Mouse (Mus musculus) liver, postnatal 0 days (tissue): ENCODE data around the gene Hoxa13. TPM values are rescaled to one million over a fixed set of nuclear protein-coding genes. Genes with fewer than 3 reads are reported as not detected.
A peak's percentile ranks its signal among the peaks of the same experiment; 100 is the strongest.

ENCODE experiments used
- ATAC-seq: fragments of 200-750 bp; cut with Nextera tagmentation; 2 replicates; pipeline ENCODE4 v1.8.0; 2017; ENCODE audit warnings: mild to moderate bottlenecking, moderate library complexity
- DNase-seq: peaks from one replicate; pipeline ENCODE4 v3.0.0-alpha.2; 2016
- H3K27ac ChIP-seq: fragments of 300-500 bp; sonication (generic); 2 replicates; pipeline ENCODE4 v1.5.1; 2014; ENCODE audit warnings: antibody characterized with exemption, moderate library complexity, mild to moderate bottlenecking, low read depth
- H3K27me3 ChIP-seq: fragments of 300-500 bp; sonication (generic); 2 replicates; pipeline ENCODE4 v1.6.1; 2014; ENCODE audit warnings: low read length, control low read depth, mixed read lengths; ENCODE audit not compliant: insufficient read depth
- H3K36me3 ChIP-seq: fragments of 300-500 bp; sonication (generic); replicated peaks from 2 replicates; pipeline ENCODE4 v1.6.1; 2014; ENCODE audit warnings: mild to moderate bottlenecking, control low read depth, low read length, moderate library complexity, mixed read lengths; ENCODE audit not compliant: insufficient read depth
- H3K4me1 ChIP-seq: fragments of 300-500 bp; sonication (generic); 2 replicates; pipeline ENCODE4 v1.6.1; 2014; ENCODE audit warnings: antibody characterized with exemption, mild to moderate bottlenecking, control low read depth; ENCODE audit not compliant: insufficient read depth
- H3K4me2 ChIP-seq: fragments of 300-500 bp; sonication (generic); 2 replicates; pipeline ENCODE4 v1.6.1; 2014; ENCODE audit warnings: low read depth, mild to moderate bottlenecking, low read length, moderate library complexity, mixed read lengths
- H3K4me3 ChIP-seq: fragments of 300-500 bp; sonication (generic); 2 replicates; pipeline ENCODE4 v1.5.1; 2014; ENCODE audit warnings: low read depth, low read length
- H3K9ac ChIP-seq: fragments of 300-500 bp; sonication (generic); replicated peaks from 2 replicates; pipeline ENCODE4 v1.6.1; 2014; ENCODE audit warnings: mild to moderate bottlenecking, moderate library complexity
- H3K9me3 ChIP-seq: fragments of 300-500 bp; sonication (generic); 2 replicates; pipeline ENCODE4 v1.6.1; 2016; ENCODE audit warnings: mild to moderate bottlenecking, control low read depth, low read length, mixed read lengths
- CTCF ChIP-seq: sonication (generic); IDR thresholded peaks from 2 replicates; pipeline ENCODE4 v1.5.1; 2016; ENCODE audit warnings: antibody characterized with exemption, low read depth
- EP300 ChIP-seq: IDR thresholded peaks from 2 replicates; pipeline ENCODE4 v1.6.1; 2016; ENCODE audit warnings: antibody characterized with exemption, low read depth, mild to moderate bottlenecking
- WGBS: fragments of 180-500 bp; shearing (Covaris S2); extraction: QIAGEN DNeasy Blood & Tissue Kit; methylation state at CpG from one replicate; pipeline ENCODE4 v1.1.7; 2014; ENCODE audit not compliant: insufficient replicate concordance; 5-methylcytosine and 5-hydroxymethylcytosine counted together
- microRNA counts: library from miRNA; unstranded; fragments of <30 nt; microRNA quantifications from one replicate; lab custom pipeline; 2015
- microRNA-seq: library from miRNA; unstranded; fragments of <30 nt; microRNA quantifications from one replicate; pipeline ENCODE4, GENCODE M21; 2016
- polyA plus RNA-seq: library from polyadenylated mRNA; unstranded; fragments of >200 nt; fragmentation: Nextera tagmentation; extraction: Ambion mirVana; gene quantifications from 2 replicates; pipeline ENCODE4 v1.2.1, GENCODE M21; 2015

The Hoxa13 gene
- polyA plus RNA-seq, 1 experiment from 2014 or later, result not detected

GRCm38 (mm10) chr6:52208868-52209684 is 51.6 kb downstream of the Hoxa13 start:
- Histone ChIP-seq H3K36me3 (no peaks in the 10 kb centered on the region), H3K4me2 (peak overlapping the region; percentile 52), H3K27ac (no peak overlapping the region), H3K9me3 (no peaks in the 10 kb centered on the region), H3K9ac (no peak overlapping the region), H3K27me3 (peaks cover 97% of the 10 kb centered on the region), H3K4me3 (peak overlapping the region; percentile 29), H3K4me1 (peaks cover 6% of the 10 kb centered on the region)
- ATAC-seq (no peak), DNase-seq (peak; percentile 13)
- 14% methylated on average over 18 of the region's 18 CpGs for WGBS
- TF ChIP-seq CTCF (no peak), EP300 (no peak)

GRCm38 (mm10) chr6:52208072-52208867 is 52.4 kb downstream of the Hoxa13 start, which contains the start of gene Hoxa6:
Gene Hoxa6 (minus strand): TSS chr6:52208722.
- TF ChIP-seq EP300 (no peak), CTCF (no peak)
- peak; percentile 39 for DNase-seq
- H3K36me3 ChIP-seq, result no peaks in the 10 kb centered on the region
- H3K4me3 ChIP-seq, result peak within 1 kb of the TSS; percentile 29
- H3K4me2 ChIP-seq, result peak within 1 kb of the TSS; percentile 52
- H3K4me1 ChIP-seq, result peaks cover 6% of the 10 kb centered on the region
- H3K27ac ChIP-seq, result no peak within 1 kb of the TSS
- no peak for ATAC-seq
- no peaks in the 10 kb centered on the region for H3K9me3 ChIP-seq
- H3K27me3 ChIP-seq, result peaks cover 97% of the 10 kb centered on the region
- WGBS, result 11% methylated on average over 47 of the region's 47 CpGs
- no peak within 1 kb of the TSS for H3K9ac ChIP-seq

MicroRNAs within 50 kb of the gene (microRNA counts, 519-probe panel; counts per million panel counts)
- not detected for microRNA mmu-miR-196b (lab: Ali Mortazavi, UCI)

Small RNA genes within 50 kb of the gene (microRNA-seq; reads per million reads assigned to microRNA genes)
- gene Mir196b, result 235 reads per million, percentile 53 among the genes with 10 or more reads in this experiment

Other genes starting within 250 kb of the Hoxa13 start
- 25.1 and 25.3 TPM in 2 replicates for gene Skap2, start 248.3 kb downstream of the Hoxa13 start, polyA plus RNA-seq
- gene Hoxa1, start 102.6 kb downstream of the Hoxa13 start, polyA plus RNA-seq, result 0.11 and 0.16 TPM in 2 replicates
- gene Hoxa2, start 96.0 kb downstream of the Hoxa13 start, polyA plus RNA-seq, result 0.39 and 0.63 TPM in 2 replicates
- gene 5730596B20Rik, start 83.4 kb downstream of the Hoxa13 start, polyA plus RNA-seq, result not detected in 2 replicates
- 0.13 and 0.30 TPM in 2 replicates for gene Hoxa4, start 69.1 kb downstream of the Hoxa13 start, polyA plus RNA-seq
- gene Hoxa5, start 56.3 kb downstream of the Hoxa13 start, polyA plus RNA-seq, result 0.58 and 0.73 TPM in 2 replicates
- not detected in 2 replicates for gene Hoxa6, start 52.2 kb downstream of the Hoxa13 start, polyA plus RNA-seq
- gene Hoxa3, start 47.5 kb downstream of the Hoxa13 start, polyA plus RNA-seq, result 0.16 and 0.17 TPM in 2 replicates
- not detected in 2 replicates for gene Gm28308, start 47.5 kb downstream of the Hoxa13 start, polyA plus RNA-seq
- gene Hoxa7, start 39.0 kb downstream of the Hoxa13 start, polyA plus RNA-seq, result 0.39 and 0.50 TPM in 2 replicates
- gene Hoxa9, start 29.8 kb downstream of the Hoxa13 start, polyA plus RNA-seq, result 0.11 and 0.26 TPM in 2 replicates
- not detected in 2 replicates for gene Hoxa10, start 20.0 kb downstream of the Hoxa13 start, polyA plus RNA-seq
- gene Hoxa11, start 15.1 kb downstream of the Hoxa13 start, polyA plus RNA-seq, result not detected in 2 replicates
- gene Evx1, start 52.6 kb upstream of the Hoxa13 start, polyA plus RNA-seq, result not detected in 2 replicates